Mouse (Mus musculus) lung, postnatal 0 days (tissue): ENCODE data around the gene Nab2.

Source experiments
- CTCF ChIP-seq: IDR thresholded peaks from 2 replicates; pipeline ENCODE4 v1.5.1; 2016; ENCODE audit warnings: antibody characterized with exemption, mild to moderate bottlenecking
- EP300 ChIP-seq: IDR thresholded peaks from 2 replicates; pipeline ENCODE4 v1.6.1; 2016; ENCODE audit warnings: antibody characterized with exemption, mild to moderate bottlenecking, control low read depth

- no peak for TF ChIP-seq CTCF
- no peak for TF ChIP-seq EP300
Observed at GRCm38 (mm10) chr10:127612079-127612775, 56.1 kb downstream of the Nab2 start.
